Mouse (Mus musculus) layer of hippocampus, postnatal 25 days (tissue): Measurements from ENCODE around the gene Mrps2. TPM values are rescaled to one million over a fixed set of nuclear protein-coding genes. Genes with fewer than 3 reads are reported as not detected.

Experiments used
- DNase-seq, 2 experiments: peaks; one replicate each; pipeline ENCODE4 v3.0.0; 2022; ENCODE audit warnings: mixed read lengths in 2 of 2, low spot score in 1 of 2; ENCODE audit errors: extremely low spot score in 1 of 2
- total RNA-seq, 2 experiments: library from RNA; stranded (reverse); gene quantifications; 2 replicates each; pipeline ENCODE4 v1.2.3; 2021

The Mrps2 gene
- total RNA-seq, result 10 to 100 TPM; 38.3 to 39.2 TPM

DNA sequence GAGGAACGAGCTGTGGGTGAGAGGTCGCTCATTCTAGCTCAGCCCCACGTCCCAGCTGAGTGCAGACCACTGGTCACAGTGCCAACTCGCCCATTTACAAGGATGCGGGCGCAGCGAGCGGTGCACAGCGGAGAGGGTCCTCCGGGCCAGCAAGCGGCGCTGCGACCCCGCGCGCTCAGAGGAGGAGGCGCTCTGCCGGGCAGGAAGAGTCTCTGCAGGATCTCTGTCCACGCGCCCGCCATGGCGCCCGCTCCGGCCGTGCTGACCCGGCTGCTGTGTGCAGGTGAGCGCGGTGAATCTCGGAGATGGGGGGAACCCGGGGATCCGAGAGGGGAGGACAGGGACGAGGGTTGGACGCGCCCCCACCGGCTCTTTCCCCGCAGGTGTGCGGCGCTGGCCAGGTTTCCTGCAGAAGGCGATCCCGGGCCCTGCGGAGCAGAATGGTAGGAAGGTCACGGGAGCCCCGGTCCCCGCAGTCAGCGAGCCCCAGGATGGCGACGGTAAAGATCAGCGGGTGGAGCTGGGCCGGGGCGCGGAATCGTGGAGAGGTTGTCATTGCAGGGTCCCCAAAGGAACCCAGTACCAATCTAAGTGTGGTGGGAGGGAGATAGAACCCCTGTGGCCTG is at the start of gene Mrps2:
TSS of gene Mrps2 (plus strand) at position 207 of the 626 bp plus-strand sequence.
- DNase-seq, result peak; percentile 80 to 84

DNA sequence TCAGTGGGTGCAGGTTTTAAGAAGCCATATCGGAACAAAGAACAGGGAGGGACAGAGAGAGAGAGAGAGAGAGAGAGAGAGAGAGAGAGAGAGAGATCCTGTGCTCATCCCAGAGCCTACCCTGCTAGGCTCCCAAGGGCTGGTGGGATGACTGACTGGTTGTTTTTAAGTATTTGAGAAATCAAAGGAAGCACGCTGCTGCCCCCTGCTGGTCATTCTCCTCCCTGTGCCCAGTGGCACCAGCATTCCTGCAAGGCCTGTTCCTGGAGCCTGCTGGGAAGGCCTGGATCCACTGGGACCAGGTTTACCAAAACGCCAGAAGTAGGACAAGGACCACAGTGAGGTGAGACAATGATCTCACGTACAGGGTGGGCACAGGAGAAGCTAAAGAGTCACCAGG is 48.0 kb upstream of the Mrps2 start:
- DNase-seq, result peak; percentile 98 to 100

DNA sequence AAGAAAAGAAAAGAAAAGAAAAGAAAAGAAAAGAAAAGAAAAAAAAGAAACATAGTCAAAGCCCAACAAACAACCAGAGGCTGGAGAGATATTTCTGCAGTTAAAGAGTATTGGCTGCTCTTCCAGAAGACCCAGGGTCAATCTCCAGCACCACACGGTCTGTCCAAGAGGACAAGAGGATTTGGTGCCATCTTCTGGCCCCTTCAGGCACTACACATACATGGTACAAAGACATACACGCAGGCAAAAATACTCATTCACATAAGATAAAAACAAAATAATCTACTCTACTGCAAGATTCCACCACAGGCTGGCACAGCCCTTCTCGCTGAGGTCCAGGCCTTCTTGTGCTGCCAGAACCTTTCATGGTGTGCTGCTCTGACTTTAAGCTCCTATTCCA is 44.7 kb upstream of the Mrps2 start:
- DNase-seq, result no peak

DNA sequence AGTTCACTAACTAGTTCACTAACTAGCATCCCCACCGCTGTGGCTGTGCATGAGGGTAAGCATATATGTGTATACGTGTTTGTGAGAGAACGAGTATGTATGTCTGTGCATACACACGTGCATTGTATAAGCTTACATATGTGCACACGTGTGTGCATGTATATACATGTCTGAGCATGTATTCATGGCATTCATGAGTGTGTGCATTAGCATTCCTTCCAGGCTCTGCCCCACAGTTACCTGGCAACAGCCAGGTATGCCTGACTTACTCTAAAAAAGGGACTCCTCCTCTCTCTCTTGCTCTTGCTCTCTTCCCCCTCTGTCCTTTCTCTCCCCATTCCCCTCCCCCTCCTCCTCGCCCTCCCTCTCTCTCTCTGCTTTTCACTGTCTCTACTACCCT is 40.6 kb upstream of the Mrps2 start:
- DNase-seq, result no peak

DNA sequence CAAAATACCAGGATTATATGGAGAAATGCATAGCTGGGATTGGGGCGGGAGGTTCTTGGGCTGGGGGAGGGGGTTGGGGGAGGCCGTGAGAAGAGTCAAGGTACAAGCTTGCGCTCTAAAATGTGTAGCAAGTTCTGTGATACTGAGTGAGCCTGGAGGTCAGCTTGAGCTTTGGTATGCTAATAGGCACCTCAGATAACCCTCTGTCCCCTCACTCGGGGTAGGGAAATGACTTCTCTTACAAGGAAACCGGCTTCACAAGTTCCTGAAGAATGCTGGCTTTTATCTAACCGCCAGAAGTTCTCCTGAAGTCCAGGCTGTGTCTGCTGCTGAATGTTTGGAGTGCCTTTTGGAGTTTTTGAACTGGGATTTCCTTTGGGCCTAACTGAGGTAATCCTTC is 37.0 kb upstream of the Mrps2 start:
- DNase-seq, result no peak

DNA sequence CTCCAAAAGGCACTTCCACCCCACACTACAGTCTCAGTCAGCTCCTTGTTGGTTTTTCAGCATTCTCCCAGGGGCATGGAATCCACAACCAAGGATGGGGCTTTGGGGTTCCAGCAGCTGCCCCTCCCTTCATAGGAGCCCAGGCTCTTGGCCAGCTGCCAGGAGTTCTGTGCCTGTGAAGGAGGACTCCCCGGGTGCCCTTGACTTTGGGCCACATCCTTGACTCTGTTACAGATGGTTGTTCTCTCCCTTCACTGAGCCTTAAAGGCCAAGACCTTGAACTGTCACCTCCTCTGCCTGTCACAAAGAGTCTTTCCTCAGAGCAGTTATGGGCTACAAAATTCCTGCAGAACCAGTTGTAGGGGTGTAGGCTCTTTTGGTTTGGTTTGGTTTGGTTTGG is 35.1 kb upstream of the Mrps2 start:
- DNase-seq, result no peak

DNA sequence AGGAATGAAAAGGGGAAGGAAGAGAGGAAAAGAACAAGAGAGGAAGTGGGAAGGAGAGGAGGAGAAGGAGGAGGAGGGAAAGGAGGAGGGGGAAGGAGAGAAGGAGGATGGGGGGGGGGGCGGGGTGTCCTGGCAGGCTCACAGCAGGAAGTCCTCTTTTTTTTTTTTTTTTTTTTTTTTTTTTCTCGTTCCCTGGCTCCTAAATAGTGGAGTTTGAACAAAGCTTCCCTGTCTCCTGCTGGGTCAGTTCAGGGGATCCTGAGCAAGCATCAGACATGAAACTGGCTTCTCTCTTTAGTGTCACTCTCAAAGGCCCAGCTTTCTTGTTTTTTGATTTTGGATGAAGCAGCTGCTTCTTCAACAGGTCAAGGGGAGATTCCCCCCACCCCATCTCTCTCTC is 34.4 kb upstream of the Mrps2 start:
- DNase-seq, result no peak

DNA sequence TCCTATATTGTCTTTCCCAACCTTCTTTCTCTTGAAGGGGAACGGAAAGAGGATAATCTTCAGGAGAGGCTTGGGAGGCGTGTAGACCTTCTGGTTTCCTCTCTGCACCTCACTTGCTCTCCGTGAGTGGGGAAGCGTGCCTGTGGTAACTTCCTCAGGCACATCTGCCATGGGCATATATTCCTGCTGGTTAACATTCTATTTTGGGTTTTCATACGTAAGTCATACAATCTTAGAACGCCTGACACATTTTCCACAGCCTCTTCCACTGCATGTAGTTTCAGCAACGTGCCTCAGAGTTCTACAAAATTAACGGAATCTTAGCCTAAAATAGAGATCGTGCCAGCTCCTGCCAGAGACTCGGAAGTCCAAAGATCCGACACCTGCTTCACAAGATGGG is 32.5 kb upstream of the Mrps2 start:
- DNase-seq, result no peak

DNA sequence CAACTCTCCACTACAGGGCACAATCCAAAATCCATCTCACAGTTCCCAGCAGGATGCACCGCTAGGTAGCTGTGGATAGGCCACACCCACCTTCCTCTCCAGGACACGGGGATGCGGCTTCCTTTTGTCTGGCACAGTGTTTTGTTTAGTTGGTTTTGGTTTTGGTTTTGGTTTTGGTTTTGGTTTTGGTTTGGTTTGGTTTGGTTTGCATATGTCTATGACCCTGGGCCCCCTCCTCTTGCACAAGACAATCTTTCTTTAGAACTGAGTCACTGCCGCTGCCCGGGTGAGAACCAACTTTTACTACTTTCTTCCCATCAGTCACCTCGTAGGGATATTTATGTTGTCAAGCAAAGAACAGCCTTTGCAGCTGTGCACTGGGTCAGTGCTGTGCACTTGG is 27.0 kb upstream of the Mrps2 start:
- no peak for DNase-seq

DNA sequence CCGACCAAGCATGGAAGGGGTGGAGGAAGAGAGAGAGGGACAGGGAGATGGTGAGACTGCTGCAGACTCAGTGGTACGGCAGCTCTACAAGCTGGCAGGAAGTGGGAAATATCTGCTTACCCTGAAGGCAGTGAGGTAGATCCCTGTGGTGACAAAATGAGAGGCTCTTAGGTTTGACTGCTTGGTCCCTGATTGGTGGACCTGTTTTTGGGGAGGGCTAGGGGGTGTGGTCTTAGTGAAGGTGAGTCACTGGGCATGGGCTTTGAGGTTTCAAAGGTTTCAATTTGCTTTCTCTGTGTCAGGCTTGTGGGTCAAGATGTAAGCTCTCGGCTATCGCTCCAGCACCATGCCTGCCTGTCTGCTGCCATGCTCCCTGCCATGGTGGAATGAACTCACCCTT is 22.8 kb upstream of the Mrps2 start:
- DNase-seq, result no peak

DNA sequence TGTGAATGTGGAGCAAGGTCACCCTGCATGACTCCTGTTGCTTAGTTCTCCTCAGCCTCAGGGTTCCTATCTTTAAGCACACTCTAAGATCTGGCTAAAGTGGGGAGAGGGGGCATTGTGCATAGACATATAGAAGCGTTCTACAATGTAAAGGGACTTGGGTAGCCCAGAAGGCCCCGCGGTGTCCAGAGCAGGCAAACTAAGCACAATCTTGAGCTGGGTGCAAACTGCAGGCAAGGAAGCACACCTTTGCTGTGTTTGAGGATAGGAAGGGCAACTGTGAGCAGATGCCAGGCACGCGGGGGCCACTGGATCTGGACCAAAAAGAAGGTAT is 21.7 kb upstream of the Mrps2 start:
- DNase-seq, result no peak

DNA sequence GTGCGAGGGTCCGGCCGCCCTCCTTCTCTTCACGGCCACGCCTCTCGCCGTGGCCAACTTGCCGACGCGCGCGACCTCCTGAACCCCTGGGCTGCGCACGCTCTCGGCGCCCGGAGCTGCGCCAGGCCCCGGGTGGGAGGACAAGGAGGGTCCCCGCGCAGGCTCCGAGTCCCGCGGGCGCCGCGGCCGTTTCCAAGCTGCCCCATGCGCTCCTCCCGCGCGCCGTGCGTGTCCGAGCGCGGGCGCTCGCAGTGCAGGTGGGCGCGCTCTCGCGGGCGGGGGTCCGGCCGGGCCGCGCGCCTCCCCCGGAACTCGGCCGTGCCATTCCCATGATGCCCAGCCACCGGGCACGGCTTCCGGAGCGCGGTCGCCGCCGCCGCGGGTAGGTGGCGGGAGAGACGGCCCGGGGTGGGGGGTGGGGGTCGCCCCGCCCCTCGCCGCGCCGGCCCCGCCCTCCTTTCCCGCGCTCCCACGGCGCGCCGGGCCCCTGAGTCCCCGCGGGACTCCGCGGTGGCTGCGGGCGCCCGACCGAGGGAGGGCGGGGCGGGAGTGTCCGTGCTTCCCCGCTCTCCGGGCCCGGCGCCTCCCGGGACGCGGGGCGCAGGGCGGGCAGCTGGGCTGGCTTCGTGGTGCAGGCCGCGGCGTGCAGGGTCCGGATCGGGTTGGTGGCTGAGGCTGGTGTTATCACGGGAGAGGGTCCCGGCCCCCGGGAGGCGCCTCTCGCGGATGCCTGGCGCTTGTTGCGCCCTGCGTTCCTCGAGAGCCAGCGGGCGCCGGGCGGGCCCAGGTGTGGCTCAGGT is 21.2 kb upstream of the Mrps2 start, which contains the start of gene Ppp1r26:
TSS of gene Ppp1r26 (plus strand) at position 286 of the 800 bp plus-strand sequence.
- peak; percentile 28 to 31 for DNase-seq

DNA sequence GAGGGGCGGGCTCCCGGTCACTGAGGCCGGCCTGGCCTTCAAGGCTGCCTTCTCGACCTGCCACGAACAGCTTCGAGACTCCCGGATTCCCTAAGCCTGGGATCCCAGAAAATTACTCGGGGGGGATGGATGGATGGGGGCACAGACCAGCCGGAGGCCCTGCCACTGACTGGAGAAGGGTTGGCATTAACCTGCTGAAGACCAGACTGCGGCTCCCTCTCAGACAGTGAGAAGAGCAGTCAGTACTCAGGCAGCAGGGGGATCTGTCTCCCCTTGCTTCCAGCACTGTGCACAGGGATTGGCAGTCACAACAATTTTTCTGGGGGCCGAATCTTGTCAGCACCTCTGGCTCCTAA is 20.6 kb upstream of the Mrps2 start:
- no peak for DNase-seq

DNA sequence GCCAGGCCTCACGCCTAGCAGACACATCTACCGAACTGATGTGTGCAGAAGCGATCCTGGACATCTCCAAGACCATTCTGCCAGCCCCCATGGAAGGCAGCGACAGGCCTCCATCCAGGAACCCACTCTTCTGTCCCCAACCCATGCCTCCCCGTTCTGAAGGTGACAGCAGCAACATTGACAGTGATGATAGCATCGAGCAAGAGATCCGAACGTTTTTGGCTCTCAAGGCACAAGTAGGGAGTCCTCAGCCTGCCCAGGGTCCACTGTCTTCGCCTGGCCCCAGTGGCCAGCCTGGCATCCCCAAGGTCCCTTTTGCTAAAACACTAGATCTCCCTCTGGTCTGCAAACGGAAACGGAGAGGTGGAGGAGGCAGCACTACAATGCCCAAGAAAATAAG is 16.2 kb upstream of the Mrps2 start:
- no peak for DNase-seq

DNA sequence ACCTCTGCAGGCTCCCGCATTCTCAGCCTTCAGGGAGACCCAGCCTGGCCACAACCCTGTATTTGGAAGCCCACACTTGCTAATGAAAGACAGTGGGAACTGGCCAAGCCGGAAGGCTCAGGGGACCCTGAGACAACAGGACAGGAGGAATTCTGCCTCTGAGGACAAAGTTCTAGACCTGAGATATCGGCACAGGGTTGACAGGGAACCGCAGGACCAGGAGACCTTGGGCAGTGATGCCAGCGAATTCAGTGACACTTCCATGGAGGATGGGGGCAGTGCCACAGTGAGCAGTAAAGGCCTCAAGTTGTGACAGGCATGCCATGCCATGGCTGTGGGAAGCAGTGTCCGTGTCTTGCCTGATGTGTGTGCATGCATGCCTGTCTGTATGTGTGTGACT is 14.3 kb upstream of the Mrps2 start:
- no peak for DNase-seq

DNA sequence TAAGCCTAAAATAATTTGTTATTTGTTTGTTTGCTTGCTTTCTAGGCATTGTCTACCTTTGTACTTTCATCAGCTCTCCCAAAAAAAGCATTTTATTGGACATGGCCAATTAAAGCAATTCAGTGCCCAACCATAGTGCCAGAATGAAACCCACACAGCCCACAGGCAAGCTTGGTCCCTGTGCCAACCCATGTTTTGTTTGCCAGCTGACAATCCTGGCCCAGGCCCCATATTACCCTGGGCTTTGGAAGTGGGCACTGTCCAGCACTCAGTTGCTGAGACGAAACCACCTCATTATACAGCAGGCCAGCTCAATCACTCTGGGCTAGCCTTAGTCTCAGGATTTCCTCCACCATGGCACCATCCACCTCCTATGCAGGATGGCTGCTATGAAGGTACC is 11.2 kb upstream of the Mrps2 start:
- DNase-seq, result no peak

DNA sequence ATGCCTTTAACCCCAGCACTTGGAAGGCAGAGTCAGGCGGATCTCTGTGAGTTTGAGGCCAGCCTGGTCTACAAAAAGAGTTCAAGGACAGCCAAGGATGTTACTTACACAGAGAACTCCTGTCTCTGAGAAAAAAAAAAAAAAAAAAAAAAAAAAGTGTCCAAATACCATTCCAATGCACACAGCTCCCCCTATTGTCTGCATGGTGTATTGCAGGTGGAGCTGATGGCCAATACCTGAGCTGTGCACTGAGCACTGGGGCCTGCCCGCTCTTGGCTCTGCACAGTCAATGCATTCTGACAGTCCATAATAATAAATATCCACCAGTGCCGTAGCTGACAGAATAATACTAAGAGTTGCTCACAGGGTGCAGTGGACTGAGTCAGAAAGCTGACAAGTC is 3.9 kb upstream of the Mrps2 start:
- peak; percentile 64 to 84 for DNase-seq

DNA sequence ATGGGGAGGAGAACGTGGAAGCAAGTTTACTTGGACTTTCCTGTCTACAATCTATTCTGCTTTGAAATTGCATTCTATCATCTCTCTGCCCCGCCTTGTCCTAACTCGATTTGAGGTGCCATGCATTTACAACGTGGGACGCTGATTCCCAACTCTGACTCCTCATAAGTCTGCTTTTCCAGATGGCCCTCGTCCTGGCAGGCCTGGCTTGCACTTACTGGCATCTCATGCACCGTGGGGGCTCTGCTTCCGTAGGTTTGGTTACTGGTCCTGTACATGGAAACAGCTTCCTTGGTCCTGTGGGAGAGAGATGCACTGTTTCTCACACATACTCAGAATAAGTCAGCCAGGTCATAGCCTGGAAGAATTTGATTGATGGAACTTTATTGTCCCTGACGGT is 2.9 kb upstream of the Mrps2 start:
- no peak for DNase-seq

DNA sequence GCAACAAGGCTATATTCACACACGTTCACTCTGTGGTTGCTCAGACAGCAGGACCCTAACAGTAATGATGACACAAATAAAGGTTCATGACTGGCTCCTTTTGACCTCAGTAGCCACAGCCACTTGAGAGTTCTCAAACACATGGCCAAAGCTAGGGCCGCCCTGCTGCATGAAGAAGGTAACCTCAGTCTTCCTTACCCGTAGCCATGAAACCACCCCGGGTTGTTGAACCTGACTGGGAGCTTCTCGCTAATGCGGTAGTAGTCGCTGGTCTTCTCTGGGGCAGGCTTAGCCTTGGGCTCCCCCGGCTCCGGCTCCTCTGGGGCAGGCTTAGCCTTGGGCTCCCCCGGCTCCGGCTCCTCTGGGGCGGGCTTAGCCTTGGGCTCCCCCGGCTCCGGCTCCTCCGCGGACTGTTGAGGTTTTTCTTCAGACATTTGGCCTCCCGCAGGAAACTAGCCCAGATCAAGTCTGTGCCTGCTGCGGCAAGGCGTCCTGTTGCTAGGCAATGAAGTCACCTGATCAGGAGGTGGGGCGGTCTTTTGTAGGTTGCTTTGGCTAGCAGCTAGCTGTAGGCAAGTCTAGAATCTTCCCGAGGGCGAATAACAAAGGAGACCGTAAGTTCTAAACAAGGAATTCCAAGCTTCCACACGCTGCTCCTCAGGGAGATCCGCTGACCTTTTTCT is 1.9 kb upstream of the Mrps2 start, which contains the start of gene 1700007K13Rik:
TSS of gene 1700007K13Rik (minus strand) at position 497 of the 683 bp plus-strand sequence.
- peak in 1 of 2 experiments; percentile 49 for DNase-seq

DNA sequence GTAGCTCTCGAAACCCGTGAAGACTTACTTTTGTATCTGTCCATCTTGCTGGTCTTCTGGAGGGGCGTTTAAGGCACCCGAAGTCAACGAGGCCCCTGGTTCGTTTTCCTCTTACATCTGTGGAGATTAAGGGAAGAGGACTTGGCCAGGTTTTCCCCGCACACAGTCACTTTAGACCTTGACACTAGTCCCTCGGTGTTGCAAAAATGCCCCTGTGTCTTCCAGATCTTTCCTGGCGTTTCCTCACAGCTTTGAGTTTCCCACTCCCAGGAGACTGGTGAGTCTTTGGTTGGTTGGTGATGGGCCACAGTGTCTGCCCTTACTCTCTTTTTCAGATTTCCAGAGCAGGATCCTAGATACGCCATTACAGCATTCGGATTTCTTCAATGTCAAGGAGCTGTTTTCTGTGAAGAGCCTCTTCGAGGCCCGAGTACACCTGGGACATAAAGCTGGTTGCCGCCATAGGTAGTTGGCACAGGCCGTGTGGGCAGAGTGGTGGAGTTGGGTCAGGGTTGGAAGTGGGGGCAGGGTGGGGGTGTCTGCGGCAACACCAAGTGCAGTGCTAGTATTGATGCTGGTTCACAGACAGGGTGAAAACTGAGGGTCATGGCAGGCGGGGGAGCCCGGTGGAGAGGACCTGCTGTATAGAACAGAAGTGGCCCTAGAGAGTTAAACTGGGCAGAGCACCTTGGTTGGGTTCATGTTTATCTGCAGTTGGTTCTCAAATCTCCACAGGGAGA is 790 bp downstream of the Mrps2 start:
- no peak for DNase-seq

DNA sequence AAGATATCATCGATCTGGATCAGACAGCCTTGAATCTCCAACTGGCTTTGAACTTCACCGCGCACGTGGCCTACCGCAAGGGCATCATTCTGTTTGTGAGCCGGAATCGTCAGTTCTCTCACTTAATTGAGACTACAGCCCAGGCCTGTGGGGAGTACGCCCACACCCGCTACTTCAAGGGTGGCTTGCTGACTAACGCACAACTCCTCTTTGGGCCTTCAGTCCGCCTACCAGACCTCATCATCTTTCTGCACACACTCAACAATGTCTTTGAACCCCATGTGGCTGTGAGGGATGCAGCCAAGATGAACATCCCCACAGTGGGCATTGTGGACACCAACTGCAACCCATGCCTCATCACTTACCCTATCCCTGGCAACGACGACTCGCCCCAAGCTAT is 1.6 kb downstream of the Mrps2 start:
- DNase-seq, result no peak
